Mouse (Mus musculus) embryonic facial prominence, embryonic 14.5 days (tissue): ENCODE results near the gene Stim2. TPM values are rescaled to one million over a fixed set of nuclear protein-coding genes. Genes with fewer than 3 reads are reported as not detected.

Experiments used
- ATAC-seq: fragments of 200-750 bp; cut with Nextera tagmentation; 2 replicates; pipeline ENCODE4 v1.8.0; 2017; ENCODE audit warnings: low read depth, moderate number of reproducible peaks, moderate TSS enrichment
- DNase-seq: peaks from one replicate; pipeline ENCODE4 v3.0.0-alpha.2; 2015; ENCODE audit warnings: low spot score
- H3K27ac ChIP-seq: fragments of 300-500 bp; sonication (generic); replicated peaks from 2 replicates; pipeline ENCODE4 v1.5.1; 2014; ENCODE audit warnings: low read depth, mild to moderate bottlenecking, low read length, moderate library complexity
- H3K27me3 ChIP-seq: fragments of 300-500 bp; sonication (generic); replicated peaks from 2 replicates; pipeline ENCODE4 v1.6.1; 2014; ENCODE audit warnings: low read length; ENCODE audit not compliant: control insufficient read depth, insufficient read depth
- H3K36me3 ChIP-seq: fragments of 300-500 bp; sonication (generic); 2 replicates; pipeline ENCODE4 v1.6.1; 2014; ENCODE audit warnings: low read length, mixed read lengths; ENCODE audit not compliant: control insufficient read depth, insufficient read depth
- H3K4me1 ChIP-seq: fragments of 300-500 bp; sonication (generic); 2 replicates; pipeline ENCODE4 v1.6.1; 2014; ENCODE audit warnings: antibody characterized with exemption, low read length; ENCODE audit not compliant: control insufficient read depth, insufficient read depth
- H3K4me2 ChIP-seq: fragments of 300-500 bp; sonication (generic); 2 replicates; pipeline ENCODE4 v1.6.1; 2014; ENCODE audit warnings: low read depth, mild to moderate bottlenecking, low read length, moderate library complexity, mixed read lengths
- H3K4me3 ChIP-seq: fragments of 300-500 bp; sonication (generic); 2 replicates; pipeline ENCODE4 v1.5.1; 2014; ENCODE audit warnings: low read depth, mild to moderate bottlenecking, low read length
- H3K9ac ChIP-seq: fragments of 300-500 bp; sonication (generic); 2 replicates; pipeline ENCODE4 v1.6.1; 2014; ENCODE audit warnings: low read depth, mild to moderate bottlenecking, low read length, moderate library complexity, mixed read lengths
- H3K9me3 ChIP-seq: fragments of 300-500 bp; sonication (generic); 2 replicates; pipeline ENCODE4 v1.6.1; 2016; ENCODE audit warnings: low read length; ENCODE audit not compliant: control insufficient read depth
- WGBS: fragments of 180-500 bp; shearing (Covaris S2); extraction: QIAGEN DNeasy Blood & Tissue Kit; methylation state at CpG from one replicate; pipeline ENCODE4 v1.1.7; 2014; 5-methylcytosine and 5-hydroxymethylcytosine counted together
- polyA plus RNA-seq: library from polyadenylated mRNA; unstranded; fragments of >200 nt; fragmentation: Nextera tagmentation; extraction: Ambion mirVana; gene quantifications from 2 replicates; pipeline ENCODE4 v1.2.1, GENCODE M21; 2014

The Stim2 gene
- polyA plus RNA-seq, 1 experiment from 2014 or later, result 38.1 TPM

DNA sequence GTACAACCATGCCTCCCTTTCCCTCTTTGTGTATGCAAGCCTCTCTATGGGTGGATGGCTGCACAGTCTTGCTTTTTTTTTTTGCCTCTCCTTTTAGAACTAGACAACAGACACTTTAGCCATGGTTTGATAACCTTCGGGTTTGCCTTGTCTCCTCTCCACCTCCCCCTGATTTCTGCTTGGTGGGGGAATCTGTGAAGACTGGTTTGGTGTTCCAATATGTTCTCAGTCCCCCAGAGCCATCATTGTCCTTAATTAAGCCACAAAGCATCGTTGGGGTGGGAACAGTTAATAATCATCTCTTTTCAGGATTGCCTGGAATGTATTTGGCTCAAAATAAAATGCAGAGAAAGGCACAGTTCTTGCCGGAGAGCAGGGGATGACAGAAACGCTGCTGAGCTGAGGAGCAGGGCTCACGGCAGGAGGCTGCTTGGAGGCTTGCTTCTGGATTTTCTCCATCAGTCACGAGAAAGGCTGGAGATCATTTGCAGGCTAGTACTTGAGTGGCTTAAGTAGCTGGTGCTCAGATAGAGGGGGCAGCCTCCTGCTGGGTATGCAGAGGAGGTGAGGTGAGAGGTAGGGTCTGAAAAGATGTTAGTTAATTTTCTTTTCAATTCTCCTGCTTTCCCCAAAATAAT lies 161.0 kb downstream of the Stim2 start:
- no peak for ATAC-seq
- 5% methylated on average over 6 of the region's 6 CpGs for WGBS

DNA sequence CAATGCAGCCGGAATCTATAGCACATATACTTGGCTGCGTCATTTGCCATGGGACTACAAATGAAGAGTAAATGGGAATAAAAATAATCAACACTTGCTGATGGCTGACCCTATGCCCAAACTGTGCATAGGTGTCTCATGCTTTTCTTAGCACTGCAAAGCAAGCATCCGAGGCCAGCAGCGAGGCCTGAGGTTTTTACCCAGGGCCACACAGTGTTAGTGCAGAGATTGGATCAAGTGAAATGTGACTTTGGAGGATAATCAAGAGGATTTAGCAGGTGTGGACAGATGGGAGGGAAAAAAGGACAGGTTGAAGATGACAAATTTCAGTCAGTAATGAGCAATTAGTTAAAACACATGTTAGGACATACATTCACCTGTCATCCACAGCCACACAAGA lies 162.3 kb downstream of the Stim2 start:
- WGBS, result 89% methylated on average over 4 of the region's 4 CpGs

More for the DNA sequence above, 161.0 kb downstream of the Stim2 start:
- no peak overlapping the region for H3K4me2 ChIP-seq
- no peaks in the 10 kb centered on the region for H3K9me3 ChIP-seq
- H3K27me3 ChIP-seq, result no peaks in the 10 kb centered on the region
- no peak overlapping the region for H3K4me3 ChIP-seq
- no peak overlapping the region for H3K9ac ChIP-seq
- no peak overlapping the region for H3K27ac ChIP-seq
- no peaks in the 10 kb centered on the region for H3K36me3 ChIP-seq
- peak; percentile 22 for DNase-seq
- no peaks in the 10 kb centered on the region; the same call in 1 of the 2 replicates for H3K4me1 ChIP-seq

DNA sequence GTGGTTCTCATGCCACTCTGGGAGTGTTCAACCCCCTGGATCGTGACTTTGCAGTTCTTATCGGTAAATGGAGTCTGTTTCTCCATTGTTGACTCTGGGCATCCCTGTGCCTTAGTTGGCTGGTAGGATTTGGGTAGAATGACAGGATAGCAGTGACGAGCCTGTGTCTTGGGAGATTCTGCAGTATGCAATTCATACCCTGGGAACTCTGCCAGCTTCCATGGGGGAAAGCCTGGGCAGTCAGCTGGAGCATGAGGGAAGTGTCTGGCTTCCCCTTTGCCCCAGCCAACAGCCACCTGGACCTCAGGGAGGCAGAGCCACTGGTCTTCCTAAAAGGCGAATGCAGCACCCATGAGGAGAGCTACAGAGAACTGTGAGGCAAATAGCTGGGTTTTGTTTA lies 165.6 kb downstream of the Stim2 start:
- Histone ChIP-seq H3K9me3 (no peaks in the 10 kb centered on the region), H3K4me2 (no peak overlapping the region), H3K36me3 (no peaks in the 10 kb centered on the region), H3K4me3 (no peak overlapping the region), H3K4me1 (no peaks in the 10 kb centered on the region), H3K27ac (no peak overlapping the region), H3K27me3 (no peaks in the 10 kb centered on the region), H3K9ac (no peak overlapping the region)
- 72% methylated on average over 4 of the region's 4 CpGs for WGBS
- DNase-seq, result no peak
- ATAC-seq, result no peak

More for the DNA sequence above, 162.3 kb downstream of the Stim2 start:
- ATAC-seq (no peak), DNase-seq (no peak)
- no peaks in the 10 kb centered on the region for H3K9me3 ChIP-seq
- H3K4me2 ChIP-seq, result no peak overlapping the region
- H3K27ac ChIP-seq, result no peak overlapping the region
- no peak overlapping the region for H3K9ac ChIP-seq
- no peaks in the 10 kb centered on the region for H3K36me3 ChIP-seq
- H3K4me3 ChIP-seq, result no peak overlapping the region
- no peaks in the 10 kb centered on the region for H3K27me3 ChIP-seq
- H3K4me1 ChIP-seq, result no peaks in the 10 kb centered on the region; the same call in 1 of the 2 replicates

Other genes with a start within 250 kb of the Stim2 start
- 39.0 and 44.0 TPM in 2 replicates for gene Tbc1d19, start 188.9 kb upstream of the Stim2 start, polyA plus RNA-seq